Mouse (Mus musculus) spleen, embryonic (tissue): ENCODE data around the gene Ppil6.

Experiments
- CTCF ChIA-PET: fragments of 350-600 bp; sonication (Branson Sonifier 250); formaldehyde crosslinking; loops from one replicate; lab custom pipeline; 2022; lab: Charles Lee

The Ppil6 gene

DNA sequence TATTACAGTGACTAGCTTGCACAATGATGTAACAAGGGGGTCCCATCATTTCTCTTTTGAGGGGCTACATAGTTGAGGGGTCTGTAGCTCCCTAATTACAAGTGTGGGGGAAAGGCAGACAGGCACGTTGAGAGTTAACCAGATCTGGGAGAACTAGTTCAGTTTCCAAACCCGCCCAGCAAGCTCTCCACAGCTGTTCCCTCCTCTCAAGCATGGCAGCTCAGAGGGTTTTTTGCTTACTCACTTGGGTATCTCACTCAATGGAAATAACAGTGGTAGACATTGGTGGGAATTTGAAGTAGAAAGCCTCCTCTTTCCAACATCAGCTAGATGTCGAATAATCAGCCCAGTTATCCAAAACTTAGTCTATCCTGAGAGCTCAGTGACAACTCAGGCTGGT, 64.8 kb downstream of the Ppil6 start:
- CTCF ChIA-PET, result no interaction called here

DNA sequence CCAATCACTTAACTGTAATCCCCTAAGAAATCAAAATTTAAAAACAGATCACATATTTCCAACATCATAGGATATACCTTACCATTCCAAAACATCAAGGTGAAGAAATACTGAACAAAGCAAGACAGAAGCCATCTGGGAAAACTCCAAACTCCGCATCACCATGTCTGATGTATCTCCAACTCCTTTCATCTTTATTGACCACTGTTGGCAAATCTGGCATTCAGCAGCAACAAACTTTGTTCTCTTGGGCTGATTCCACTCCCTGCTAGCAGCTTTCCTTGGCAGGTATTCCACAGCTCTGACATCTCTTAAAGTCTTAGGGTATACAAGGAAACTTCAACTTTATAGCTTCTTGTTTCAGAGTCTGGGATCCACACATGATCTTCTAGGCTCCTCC, 68.2 kb downstream of the Ppil6 start:
- CTCF ChIA-PET, result no interaction called here

DNA sequence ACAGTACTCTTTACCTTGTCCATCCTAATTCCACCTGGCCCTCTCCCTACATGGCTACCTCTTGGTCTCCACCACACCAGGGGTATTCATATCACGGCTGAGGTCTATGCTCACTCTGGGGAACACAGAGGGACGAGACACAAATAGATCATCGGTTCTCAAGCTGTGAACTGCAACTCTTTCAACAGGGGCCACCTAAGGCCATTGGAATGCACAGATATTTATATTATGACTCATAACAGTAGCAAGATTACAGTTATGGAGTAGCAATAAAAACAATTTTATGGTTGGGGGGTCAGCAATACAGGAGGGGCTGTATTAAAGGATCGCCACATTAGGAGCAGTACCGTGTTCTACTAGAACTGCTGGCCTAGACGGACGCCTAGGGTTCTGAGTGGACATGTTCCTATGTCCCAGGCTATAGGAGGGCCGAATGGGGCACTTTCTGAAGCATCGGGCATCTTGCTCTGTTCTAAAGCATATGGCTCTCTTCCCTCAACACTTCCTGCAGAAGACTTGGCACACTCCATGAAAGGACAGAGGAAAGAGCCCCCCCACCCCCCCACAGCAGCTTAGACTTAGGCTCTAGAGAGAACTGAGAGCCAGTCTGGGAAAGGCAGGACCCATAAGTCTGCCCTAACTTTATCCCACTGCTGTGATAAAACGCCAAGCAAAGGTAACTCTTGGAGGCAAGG, 71.6 kb downstream of the Ppil6 start:
- CTCF ChIA-PET, result no interaction called here
